Mouse (Mus musculus) cerebellum, adult 8-10 months (tissue): ENCODE results near the gene Utrn.

Experiments used
- DNase-seq: peaks from one replicate; pipeline ENCODE4 v3.0.0; 2022

Gene Utrn

GRCm38 (mm10) chr10:12868189-12869028 lies 756 bp downstream of the Utrn start:
- peak; percentile 60 for DNase-seq

- DNase-seq: peak; percentile 22
Measured at GRCm38 (mm10) chr10:12867733-12868188, 1.4 kb downstream of the Utrn start.

- DNase-seq: peak; percentile 24
Measured at GRCm38 (mm10) chr10:12866971-12867732, 2.0 kb downstream of the Utrn start.

- no peak for DNase-seq
Measured at GRCm38 (mm10) chr10:12865201-12865600, 4.0 kb downstream of the Utrn start.

GRCm38 (mm10) chr10:12863581-12863980 lies 5.6 kb downstream of the Utrn start:
- no peak for DNase-seq

- DNase-seq: no peak
Measured at GRCm38 (mm10) chr10:12862047-12862446, 7.1 kb downstream of the Utrn start.

- no peak for DNase-seq
Measured at GRCm38 (mm10) chr10:12861381-12861780, 7.8 kb downstream of the Utrn start.

- DNase-seq: no peak
Measured at GRCm38 (mm10) chr10:12860765-12861164, 8.4 kb downstream of the Utrn start.

GRCm38 (mm10) chr10:12860331-12860730 lies 8.8 kb downstream of the Utrn start:
- no peak for DNase-seq

GRCm38 (mm10) chr10:12858017-12858416 lies 11.1 kb downstream of the Utrn start:
- DNase-seq: no peak

- peak; percentile 34 for DNase-seq
Measured at GRCm38 (mm10) chr10:12854298-12854697, 14.9 kb downstream of the Utrn start.

GRCm38 (mm10) chr10:12853776-12854175 lies 15.4 kb downstream of the Utrn start:
- no peak for DNase-seq

GRCm38 (mm10) chr10:12853196-12853620 lies 16.0 kb downstream of the Utrn start:
- no peak for DNase-seq

- DNase-seq: no peak
Measured at GRCm38 (mm10) chr10:12852416-12853195, 16.6 kb downstream of the Utrn start.

- DNase-seq: no peak
Measured at GRCm38 (mm10) chr10:12850781-12851471, 18.2 kb downstream of the Utrn start.

GRCm38 (mm10) chr10:12848322-12849108 lies 20.6 kb downstream of the Utrn start:
- no peak for DNase-seq

- no peak for DNase-seq
Measured at GRCm38 (mm10) chr10:12842543-12842942, 26.6 kb downstream of the Utrn start.

GRCm38 (mm10) chr10:12841497-12841896 lies 27.7 kb downstream of the Utrn start:
- DNase-seq: no peak

- DNase-seq: no peak
Measured at GRCm38 (mm10) chr10:12837636-12838035, 31.5 kb downstream of the Utrn start.

- DNase-seq: no peak
Measured at GRCm38 (mm10) chr10:12836048-12836816, 32.9 kb downstream of the Utrn start.

GRCm38 (mm10) chr10:12834215-12834614 lies 35.0 kb downstream of the Utrn start:
- DNase-seq: no peak
